8 mouse cellular contexts compared by ENCODE assay signal in genomic region chr13:112659986-112660573, GRCm38 (mm10). TPM values are rescaled to one million over a fixed set of nuclear protein-coding genes. Genes with fewer than 3 reads are reported as not detected.
DNase-seq lines count a peak whose midpoint lies in the region; ATAC-seq and TF ChIP-seq lines count a peak whose summit lies in the region.

No protein-coding gene starts in this region.

- no peak for TF ChIP-seq CTCF in heart, postnatal 0 days (IDR thresholded peaks at IDR 0.05; ENCODE audit: low read depth)
- TF ChIP-seq CTCF in bone marrow, adult 2 months (IDR thresholded peaks at IDR 0.05; ENCODE audit: control insufficient read depth, insufficient read depth, low read length), result no peak; the same call in 1 of the 2 replicates

- TF ChIP-seq EP300 in heart, postnatal 0 days (IDR thresholded peaks at IDR 0.05; ENCODE audit: low read depth), result no peak

- H3K4me3 ChIP-seq in heart, postnatal 0 days (ENCODE audit: low read depth, low read length), result peak overlapping the region; percentile 59
- H3K4me3 ChIP-seq in bone marrow, adult 2 months (replicated peaks; ENCODE audit: control insufficient read depth, low read depth, low read length), result peak overlapping the region; percentile 89
- peak overlapping the region; percentile 72 for H3K4me3 ChIP-seq in hindbrain, embryonic 12.5 days
- peak overlapping the region; percentile 70 for H3K4me3 ChIP-seq in midbrain, embryonic 12.5 days

- peak overlapping the region; percentile 69 for H3K4me2 ChIP-seq in heart, postnatal 0 days (ENCODE audit: low read depth, low read length)
- peak overlapping the region; percentile 81 for H3K4me2 ChIP-seq in hindbrain, embryonic 12.5 days (replicated peaks)
- H3K4me2 ChIP-seq in midbrain, embryonic 12.5 days (replicated peaks), result peak overlapping the region; percentile 77

- no peak for TF ChIP-seq POLR2A in bone marrow, adult 2 months (IDR thresholded peaks at IDR 0.05; ENCODE audit: borderline replicate concordance, control insufficient read depth, low read depth, low read length)

- no peak for DNase-seq in heart, postnatal 0 days (ENCODE audit: low spot score)
- no peak for DNase-seq in heart, postnatal 4 days
- DNase-seq in embryo, embryonic 10.5 days (ENCODE audit: low spot score), result no peak
- no peak for DNase-seq in right cerebral cortex, adult 2 months (ENCODE audit: low spot score in 2 of 2)
- no peak for DNase-seq in right cerebral cortex, postnatal 4 days

- H3K9ac ChIP-seq in heart, postnatal 0 days (replicated peaks; ENCODE audit: low read depth, low read length), result 0 out of 2 replicates have a peak overlapping the region, but pooled peaks have one; percentile 63
- H3K9ac ChIP-seq in hindbrain, embryonic 12.5 days, result peak overlapping the region; percentile 57
- H3K9ac ChIP-seq in midbrain, embryonic 12.5 days (replicated peaks), result peak overlapping the region; percentile 53; the same call in 1 of the 2 replicates

- no peak overlapping the region for H3K27ac ChIP-seq in heart, postnatal 0 days (ENCODE audit: low read depth)
- no peak overlapping the region for H3K27ac ChIP-seq in bone marrow, adult 2 months (ENCODE audit: control insufficient read depth, insufficient read depth, low read depth, low read length, poor library complexity)
- H3K27ac ChIP-seq in hindbrain, embryonic 12.5 days, result no peak overlapping the region
- H3K27ac ChIP-seq in midbrain, embryonic 12.5 days (replicated peaks), result no peak overlapping the region

- WGBS in heart, postnatal 0 days, result 3% methylated on average over 10 of the region's 10 CpGs
- WGBS in bone marrow, adult 2 months, result 3% methylated on average over 10 of the region's 10 CpGs
- 2% methylated on average over 10 of the region's 10 CpGs for whole genome bisulfite sequencing in hindbrain, embryonic 12.5 days
- 3% methylated on average over 10 of the region's 10 CpGs for WGBS in midbrain, embryonic 12.5 days

- peak; percentile 54; the same call in 1 of the 2 replicates for ATAC-seq in heart, postnatal 0 days (ENCODE audit: insufficient read depth, low read depth)
- ATAC-seq in hindbrain, embryonic 12.5 days (ENCODE audit: low FRiP score), result peak; percentile 44
- peak; percentile 25 for ATAC-seq in midbrain, embryonic 12.5 days (ENCODE audit: low FRiP score, low read depth)

- H3K27me3 ChIP-seq in heart, postnatal 0 days (ENCODE audit: control insufficient read depth, insufficient read depth, low read length), result no peaks in the 10 kb centered on the region
- H3K27me3 ChIP-seq in hindbrain, embryonic 12.5 days, result no peaks in the 10 kb centered on the region
- no peaks in the 10 kb centered on the region for H3K27me3 ChIP-seq in midbrain, embryonic 12.5 days

- no peaks in the 10 kb centered on the region; the same call in 1 of the 2 replicates for H3K4me1 ChIP-seq in heart, postnatal 0 days (ENCODE audit: control insufficient read depth, insufficient read depth)
- H3K4me1 ChIP-seq in bone marrow, adult 2 months (ENCODE audit: control insufficient read depth, insufficient read depth, low read length), result no peaks in the 10 kb centered on the region
- H3K4me1 ChIP-seq in hindbrain, embryonic 12.5 days, result peaks cover 4% of the 10 kb centered on the region
- peaks cover 8% of the 10 kb centered on the region for H3K4me1 ChIP-seq in midbrain, embryonic 12.5 days

- H3K9me3 ChIP-seq in heart, postnatal 0 days (replicated peaks; ENCODE audit: control insufficient read depth, low read length), result no peaks in the 10 kb centered on the region
- no peaks in the 10 kb centered on the region for H3K9me3 ChIP-seq in hindbrain, embryonic 12.5 days (replicated peaks)
- H3K9me3 ChIP-seq in midbrain, embryonic 12.5 days, result no peaks in the 10 kb centered on the region

- H3K36me3 ChIP-seq in heart, postnatal 0 days (replicated peaks; ENCODE audit: control insufficient read depth, insufficient read depth, low read length), result no peaks in the 10 kb centered on the region
- no peaks in the 10 kb centered on the region for H3K36me3 ChIP-seq in hindbrain, embryonic 12.5 days
- no peaks in the 10 kb centered on the region for H3K36me3 ChIP-seq in midbrain, embryonic 12.5 days

RNA-seq across cellular contexts. Expression of gene Slc38a9, which starts 0.5 kb away (rescaled TPM):
- total RNA-seq in heart, postnatal 0 days (2014; rRNA removed; ENCODE audit: low replicate concordance), result 7.6 and 11.1 TPM in 2 replicates
- polyA plus RNA-seq in heart, postnatal 0 days (2015; fragmentation: Nextera tagmentation; extraction: Ambion mirVana), result 10.7 and 11.4 TPM in 2 replicates
- total RNA-seq in heart, postnatal 4 days (2021), result 10 to 100 TPM; 11.0 to 11.1 TPM
- 23.3 and 32.9 TPM in 2 replicates for polyA plus RNA-seq in bone marrow, adult 2 months (2011; ENCODE audit: insufficient read depth, insufficient read length, low replicate concordance, missing spikeins)
- polyA plus RNA-seq in hindbrain, embryonic 12.5 days (2016; fragmentation: Nextera tagmentation; extraction: Ambion mirVana), result 22.9 and 25.2 TPM in 2 replicates
- polyA plus RNA-seq in midbrain, embryonic 12.5 days (2016; fragmentation: Nextera tagmentation; extraction: Ambion mirVana), result 24.6 and 25.7 TPM in 2 replicates

RNA-seq across cellular contexts. Expression of gene Ddx4, which starts 7.8 kb away (rescaled TPM):
- total RNA-seq in heart, postnatal 0 days (2014; rRNA removed; ENCODE audit: low replicate concordance), result not detected in 2 replicates
- 0.14 and 0.16 TPM in 2 replicates for polyA plus RNA-seq in heart, postnatal 0 days (2015; fragmentation: Nextera tagmentation; extraction: Ambion mirVana)
- total RNA-seq in heart, postnatal 4 days (2021), result under 1 TPM; 0.29 to 0.33 TPM
- 1.6 and 1.7 TPM in 2 replicates for polyA plus RNA-seq in bone marrow, adult 2 months (2011; ENCODE audit: insufficient read depth, insufficient read length, low replicate concordance, missing spikeins)
- polyA plus RNA-seq in hindbrain, embryonic 12.5 days (2016; fragmentation: Nextera tagmentation; extraction: Ambion mirVana), result 0.71 and 0.98 TPM in 2 replicates
- polyA plus RNA-seq in midbrain, embryonic 12.5 days (2016; fragmentation: Nextera tagmentation; extraction: Ambion mirVana), result 0.82 and 1.1 TPM in 2 replicates
